Mouse (Mus musculus) liver, embryonic 16.5 days (tissue): Measurements from ENCODE around the gene BC080695. TPM values are rescaled to one million over a fixed set of nuclear protein-coding genes. Genes with fewer than 3 reads are reported as not detected.
"Not testable (repeated sequence)": the region's sequence is repeated elsewhere in the genome, so short reads cannot be mapped to it uniquely, and the experiment has no call there.

Source experiments
- ATAC-seq: fragments of 200-750 bp; cut with Nextera tagmentation; 2 replicates; pipeline ENCODE4 v1.8.0; 2017; ENCODE audit warnings: low read depth, mild to moderate bottlenecking, moderate number of reproducible peaks, moderate library complexity
- H3K27ac ChIP-seq: fragments of 300-500 bp; sonication (generic); 2 replicates; pipeline ENCODE4 v1.5.1; 2014; ENCODE audit warnings: mild to moderate bottlenecking, low read length
- H3K27me3 ChIP-seq: fragments of 300-500 bp; sonication (generic); 2 replicates; pipeline ENCODE4 v1.6.1; 2014; ENCODE audit warnings: low read depth, low read length, mixed read lengths; ENCODE audit not compliant: control insufficient read depth, insufficient read depth
- H3K36me3 ChIP-seq: fragments of 300-500 bp; sonication (generic); 2 replicates; pipeline ENCODE4 v1.6.1; 2014; ENCODE audit warnings: mild to moderate bottlenecking; ENCODE audit not compliant: control insufficient read depth, insufficient read depth
- H3K4me1 ChIP-seq: fragments of 300-500 bp; sonication (generic); 2 replicates; pipeline ENCODE4 v1.6.1; 2014; ENCODE audit warnings: low read depth, low read length, mixed read lengths; ENCODE audit not compliant: control insufficient read depth
- H3K4me2 ChIP-seq: fragments of 300-500 bp; sonication (generic); 2 replicates; pipeline ENCODE4 v1.6.1; 2014; ENCODE audit warnings: low read depth, low read length, mixed read lengths
- H3K4me3 ChIP-seq: fragments of 300-500 bp; sonication (generic); 2 replicates; pipeline ENCODE4 v1.5.1; 2014; ENCODE audit warnings: low read depth, mild to moderate bottlenecking, low read length
- H3K9ac ChIP-seq: fragments of 300-500 bp; sonication (generic); 2 replicates; pipeline ENCODE4 v1.6.1; 2014; ENCODE audit warnings: low read depth, low read length
- H3K9me3 ChIP-seq: fragments of 300-500 bp; sonication (generic); replicated peaks from 2 replicates; pipeline ENCODE4 v1.6.1; 2016; ENCODE audit warnings: low read length; ENCODE audit not compliant: control insufficient read depth
- WGBS: fragments of 180-500 bp; shearing (Covaris S2); extraction: QIAGEN DNeasy Blood & Tissue Kit; methylation state at CpG from one replicate; pipeline ENCODE4 v1.1.7; 2014; ENCODE audit not compliant: insufficient replicate concordance; 5-methylcytosine and 5-hydroxymethylcytosine counted together
- polyA plus RNA-seq: library from polyadenylated mRNA; unstranded; fragments of >200 nt; fragmentation: Nextera tagmentation; extraction: Ambion mirVana; gene quantifications from 2 replicates; pipeline ENCODE4 v1.2.1, GENCODE M21; 2015

BC080695 gene
- polyA plus RNA-seq: not detected in 2 replicates

DNA sequence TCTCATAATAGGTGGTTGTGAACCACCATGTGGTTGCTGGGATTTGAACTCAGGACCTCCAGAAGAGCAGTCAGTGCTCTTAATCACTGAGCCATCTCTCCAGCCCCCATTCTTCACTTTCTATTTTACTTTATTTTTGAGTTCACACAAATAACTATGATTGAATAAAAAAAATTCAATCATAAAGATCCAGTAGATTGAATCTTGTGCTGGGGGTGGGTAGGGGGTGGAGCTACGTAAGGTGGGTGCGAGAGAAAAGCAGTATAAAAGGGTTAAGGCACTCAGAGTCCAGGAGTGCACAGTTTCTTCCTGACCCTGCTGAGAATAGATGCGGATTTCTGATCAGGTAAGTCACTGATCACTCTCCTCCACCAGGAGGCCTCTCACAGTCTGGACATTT, at the start of gene BC080695, which contains the start of gene Gm13057:
Gene BC080695, plus strand, starts transcription at position 301 of the 400 bp plus-strand sequence.
Gene Gm13057, plus strand, starts transcription at position 310 of the 400 bp plus-strand sequence.
- H3K4me3 ChIP-seq, H3K4me1 ChIP-seq, H3K4me2 ChIP-seq, ATAC-seq, H3K9me3 ChIP-seq, H3K9ac ChIP-seq, H3K27ac ChIP-seq, H3K27me3 ChIP-seq, H3K36me3 ChIP-seq: not testable (repeated sequence)
- WGBS: no CpG with 5 or more reads among the region's 3 CpGs

DNA sequence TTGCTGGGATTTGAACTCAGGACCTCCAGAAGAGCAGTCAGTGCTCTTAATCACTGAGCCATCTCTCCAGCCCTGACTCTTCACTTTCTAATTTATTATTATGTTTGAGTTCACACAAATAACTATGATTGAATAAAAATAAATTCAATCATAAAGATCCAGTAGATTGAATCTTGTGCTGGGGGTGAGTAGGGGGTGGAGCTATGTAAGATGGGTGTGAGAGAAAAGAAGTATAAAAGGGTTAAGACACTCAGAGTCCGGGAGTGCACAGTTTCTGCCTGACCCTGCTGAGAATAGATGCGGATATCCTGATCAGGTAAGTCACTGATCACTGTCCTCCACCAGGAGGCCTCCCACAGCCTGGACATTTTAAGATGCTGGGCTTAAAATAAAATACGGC, 40.5 kb upstream of the BC080695 start, which contains the start of gene Gm13043:
Gene Gm13043, plus strand, starts transcription at position 301 of the 400 bp plus-strand sequence.
- H3K4me2 ChIP-seq: no peak within 1 kb of the TSS
- ATAC-seq: no peak
- H3K9me3 ChIP-seq: no peaks in the 10 kb centered on the region
- H3K4me3 ChIP-seq: no peak within 1 kb of the TSS
- WGBS: 54% methylated on average over 3 of the region's 3 CpGs
- no peak within 1 kb of the TSS for H3K27ac ChIP-seq
- no peaks in the 10 kb centered on the region for H3K27me3 ChIP-seq
- no peaks in the 10 kb centered on the region for H3K4me1 ChIP-seq
- H3K36me3 ChIP-seq: no peaks in the 10 kb centered on the region
- H3K9ac ChIP-seq: no peak within 1 kb of the TSS

DNA sequence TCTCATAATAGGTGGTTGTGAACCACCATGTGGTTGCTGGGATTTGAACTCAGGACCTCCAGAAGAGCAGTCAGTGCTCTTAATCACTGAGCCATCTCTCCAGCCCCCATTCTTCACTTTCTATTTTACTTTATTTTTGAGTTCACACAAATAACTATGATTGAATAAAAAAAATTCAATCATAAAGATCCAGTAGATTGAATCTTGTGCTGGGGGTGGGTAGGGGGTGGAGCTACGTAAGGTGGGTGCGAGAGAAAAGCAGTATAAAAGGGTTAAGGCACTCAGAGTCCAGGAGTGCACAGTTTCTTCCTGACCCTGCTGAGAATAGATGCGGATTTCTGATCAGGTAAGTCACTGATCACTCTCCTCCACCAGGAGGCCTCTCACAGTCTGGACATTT, 15.8 kb upstream of the BC080695 start, which contains the start of gene Gm13040:
Gene Gm13040, plus strand, starts transcription at position 301 of the 400 bp plus-strand sequence.
- no CpG with 5 or more reads among the region's 3 CpGs for WGBS
- H3K27ac ChIP-seq, ATAC-seq: not testable (repeated sequence)

DNA sequence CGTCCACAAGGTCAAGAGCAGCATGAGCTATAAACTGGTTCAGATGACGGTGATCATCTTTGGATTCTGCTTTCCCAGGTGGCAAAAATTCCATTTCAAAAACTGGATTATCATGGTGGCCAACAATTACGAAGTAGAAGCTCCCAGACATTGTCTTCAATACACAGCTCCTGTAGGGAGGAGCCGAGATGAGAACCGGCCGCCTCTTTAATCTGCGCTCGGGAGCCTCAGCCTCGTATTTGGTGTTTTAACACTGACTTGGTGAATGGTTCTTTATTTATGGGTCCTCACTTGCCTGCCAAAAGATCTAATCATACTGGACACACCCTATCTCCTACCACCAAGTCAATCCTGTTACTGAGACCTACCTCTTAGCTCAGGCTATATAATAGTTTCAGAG, 60.4 kb downstream of the BC080695 start:
- H3K27me3 ChIP-seq, H3K9me3 ChIP-seq, H3K9ac ChIP-seq, ATAC-seq, H3K36me3 ChIP-seq, H3K4me2 ChIP-seq, H3K4me3 ChIP-seq, H3K27ac ChIP-seq, H3K4me1 ChIP-seq: not testable (repeated sequence)
- WGBS: 64% methylated on average over 9 of the region's 9 CpGs

More for the DNA sequence above, 15.8 kb upstream of the BC080695 start, which contains the start of gene Gm13040:
- H3K4me1 ChIP-seq, H3K9ac ChIP-seq, H3K4me2 ChIP-seq, H3K27me3 ChIP-seq, H3K9me3 ChIP-seq, H3K4me3 ChIP-seq, H3K36me3 ChIP-seq: not testable (repeated sequence)

DNA sequence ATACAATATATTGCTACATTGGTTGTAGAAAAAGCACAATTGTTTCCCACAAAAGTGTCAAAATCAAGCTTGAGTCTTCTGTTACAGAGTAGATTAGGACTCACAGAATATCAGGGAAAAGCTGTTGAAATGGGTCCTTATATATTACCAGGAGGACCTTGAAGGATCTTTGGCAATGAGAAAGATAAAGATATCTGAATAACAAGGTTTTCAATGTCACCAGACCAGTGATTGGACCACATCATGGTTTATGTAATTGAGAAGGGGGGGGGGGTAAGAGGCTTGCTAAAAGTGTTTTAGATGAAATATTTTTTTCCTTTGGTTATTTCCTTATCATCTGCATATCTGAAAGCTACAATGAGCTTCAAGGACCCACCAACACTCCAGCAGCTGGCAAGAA, 63.2 kb downstream of the BC080695 start, which contains the start of gene Gm13083:
Gene Gm13083, plus strand, starts transcription at position 301 of the 400 bp plus-strand sequence.
- not testable (repeated sequence) for H3K9me3 ChIP-seq, H3K4me1 ChIP-seq, H3K36me3 ChIP-seq, H3K27ac ChIP-seq, H3K27me3 ChIP-seq, H3K4me2 ChIP-seq, ATAC-seq, H3K9ac ChIP-seq, H3K4me3 ChIP-seq

DNA sequence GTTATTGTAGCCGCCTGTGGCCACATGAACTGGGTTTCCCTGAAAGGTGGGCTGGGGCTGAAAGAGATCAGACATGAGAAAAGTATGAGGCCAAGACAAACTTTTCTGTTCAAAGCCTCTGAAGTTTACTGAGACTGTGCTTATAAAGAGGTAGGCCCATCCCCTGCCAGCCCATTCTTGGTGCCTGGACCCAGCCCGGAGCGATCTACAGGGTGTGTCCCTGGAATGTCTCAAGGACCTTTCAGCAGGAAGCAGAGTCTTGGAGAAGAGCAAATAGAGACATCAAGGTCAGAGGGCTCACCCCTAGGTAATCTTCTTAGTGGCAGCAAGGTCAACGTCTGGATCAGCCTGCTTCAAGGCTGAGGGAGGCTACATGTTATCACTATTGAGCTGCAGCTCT, 66.6 kb downstream of the BC080695 start:
- not testable (repeated sequence) for ATAC-seq, H3K27ac ChIP-seq, H3K4me1 ChIP-seq, H3K27me3 ChIP-seq, H3K9me3 ChIP-seq, H3K4me2 ChIP-seq, H3K36me3 ChIP-seq, H3K9ac ChIP-seq, H3K4me3 ChIP-seq
- 51% methylated on average over 4 of the region's 4 CpGs for WGBS

Other genes starting within 250 kb of the BC080695 start
- gene Lrrc38, start 201.9 kb upstream of the BC080695 start, polyA plus RNA-seq: not detected in 2 replicates
- gene Pramel1, start 157.3 kb upstream of the BC080695 start, polyA plus RNA-seq: not detected in 2 replicates
- gene Pramef8, start 139.3 kb upstream of the BC080695 start, polyA plus RNA-seq: 3.9 and 4.5 TPM in 2 replicates
- gene Oog4, start 101.4 kb upstream of the BC080695 start, polyA plus RNA-seq: not detected in 2 replicates
- gene Gm13043, start 40.4 kb upstream of the BC080695 start, polyA plus RNA-seq: not detected in 2 replicates
- not detected in 2 replicates for gene Gm13040, start 15.7 kb upstream of the BC080695 start, polyA plus RNA-seq
- gene Gm13057, start within 50 bp of the BC080695 start, polyA plus RNA-seq: not detected in 2 replicates
- gene Gm13083, start 63.3 kb downstream of the BC080695 start, polyA plus RNA-seq: not detected in 2 replicates
- not detected in 2 replicates for gene Gm13088, start 105.5 kb downstream of the BC080695 start, polyA plus RNA-seq
- not detected in 2 replicates for gene Gm13089, start 151.0 kb downstream of the BC080695 start, polyA plus RNA-seq
- not detected in 2 replicates for gene Gm13078, start 167.8 kb downstream of the BC080695 start, polyA plus RNA-seq
- gene Gm13023, start 237.7 kb downstream of the BC080695 start, polyA plus RNA-seq: not detected in 2 replicates